Mouse (Mus musculus) urinary bladder, postnatal 0 days (tissue): Measurements from ENCODE around the gene Olfr331. TPM values are rescaled to one million over a fixed set of nuclear protein-coding genes. Genes with fewer than 3 reads are reported as not detected.

ENCODE experiments used
- polyA plus RNA-seq: library from polyadenylated mRNA; unstranded; fragments of >200 nt; fragmentation: Nextera tagmentation; extraction: Ambion mirVana; gene quantifications from 2 replicates; pipeline ENCODE4 v1.2.1, GENCODE M21; 2015

Olfr331 gene
- not detected in 2 replicates for polyA plus RNA-seq

GRCm38 (mm10) chr11:58502472-58502871, at the start of gene Olfr331:
TSS of gene Olfr331 (minus strand) at chr11:58502572.

GRCm38 (mm10) chr11:58546322-58546721, 44.0 kb upstream of the Olfr331 start, which contains the start of gene Olfr329-ps:
TSS of gene Olfr329-ps (minus strand) at chr11:58546422.

GRCm38 (mm10) chr11:58534736-58535135, 32.4 kb upstream of the Olfr331 start, which contains the start of gene Olfr330:
TSS of gene Olfr330 (minus strand) at chr11:58534836.

GRCm38 (mm10) chr11:58492455-58492854, 9.9 kb downstream of the Olfr331 start, which contains the start of gene Olfr332:
TSS of gene Olfr332 (minus strand) at chr11:58492555.

GRCm38 (mm10) chr11:58462170-58462569, 40.2 kb downstream of the Olfr331 start, which contains the start of gene Olfr30:
TSS of gene Olfr30 (minus strand) at chr11:58462270.

GRCm38 (mm10) chr11:58452759-58453158, 49.6 kb downstream of the Olfr331 start, which contains the start of gene Lypd9:
TSS of gene Lypd9 (minus strand) at chr11:58452923.

Other genes with a start within 250 kb of the Olfr331 start
- gene 4930438A08Rik, start 227.8 kb downstream of the Olfr331 start, polyA plus RNA-seq = not detected in 2 replicates
- 10.1 and 11.4 TPM in 2 replicates for gene Zfp692, start 195.5 kb downstream of the Olfr331 start, polyA plus RNA-seq
- gene Zfp672, start 172.2 kb downstream of the Olfr331 start, polyA plus RNA-seq = 40.1 and 44.4 TPM in 2 replicates
- 29.8 and 33.1 TPM in 2 replicates for gene Sh3bp5l, start 171.8 kb downstream of the Olfr331 start, polyA plus RNA-seq
- 0.24 and 0.77 TPM in 2 replicates for gene Lypd8, start 123.5 kb downstream of the Olfr331 start, polyA plus RNA-seq
- 0.23 and 0.33 TPM in 2 replicates for gene 1810065E05Rik, start 81.5 kb downstream of the Olfr331 start, polyA plus RNA-seq
- gene Gm12253, start 70.0 kb downstream of the Olfr331 start, polyA plus RNA-seq = not detected in 2 replicates
- not detected in 2 replicates for gene Lypd9, start 49.6 kb downstream of the Olfr331 start, polyA plus RNA-seq
- not detected in 2 replicates for gene Olfr30, start 40.3 kb downstream of the Olfr331 start, polyA plus RNA-seq
- not detected in 2 replicates for gene Olfr332, start 10.0 kb downstream of the Olfr331 start, polyA plus RNA-seq
- gene Olfr330, start 32.3 kb upstream of the Olfr331 start, polyA plus RNA-seq = not detected in 2 replicates
- gene Olfr329-ps, start 43.9 kb upstream of the Olfr331 start, polyA plus RNA-seq = not detected in 2 replicates
- 0.05 TPM in 1 of 2 replicates, not detected in the other for gene Olfr328, start 53.1 kb upstream of the Olfr331 start, polyA plus RNA-seq
- not detected in 2 replicates for gene Olfr224, start 68.0 kb upstream of the Olfr331 start, polyA plus RNA-seq
- gene Olfr325, start 75.2 kb upstream of the Olfr331 start, polyA plus RNA-seq = not detected in 2 replicates
- not detected in 2 replicates for gene Olfr324, start 92.5 kb upstream of the Olfr331 start, polyA plus RNA-seq
- gene 2210407C18Rik, start 113.5 kb upstream of the Olfr331 start, polyA plus RNA-seq = not detected in 2 replicates
- not detected in 2 replicates for gene Olfr323, start 127.9 kb upstream of the Olfr331 start, polyA plus RNA-seq
- gene Trim58, start 137.9 kb upstream of the Olfr331 start, polyA plus RNA-seq = not detected in 2 replicates
- not detected in 2 replicates for gene Olfr322, start 156.2 kb upstream of the Olfr331 start, polyA plus RNA-seq
- not detected in 2 replicates for gene Olfr320, start 178.5 kb upstream of the Olfr331 start, polyA plus RNA-seq
- not detected in 2 replicates for gene Olfr319, start 196.6 kb upstream of the Olfr331 start, polyA plus RNA-seq
- gene Olfr318, start 221.4 kb upstream of the Olfr331 start, polyA plus RNA-seq = not detected in 2 replicates
- gene Olfr317, start 236.6 kb upstream of the Olfr331 start, polyA plus RNA-seq = not detected in 2 replicates